ENCODE assay signal across 1 mouse cellular context in genomic region chr15:89195261-89195681, GRCm38 (mm10).
TF ChIP-seq lines count a peak whose summit lies in the region.

No protein-coding gene starts in this region.

TF ChIP-seq in MEL, 35 proteins besides CTCF, POLR2A, EP300 and RAD21 (continued from another document):
- TF ChIP-seq ETS1 (IDR thresholded peaks at IDR 0.05; ENCODE audit: low read depth, low read length) (no peak), POLR2AphosphoS2 (IDR thresholded peaks at IDR 0.05; ENCODE audit: low read length) (no peak), MAFK (IDR thresholded peaks at IDR 0.05; ENCODE audit: borderline replicate concordance, low read depth, low read length) (no peak), GATA1 (IDR thresholded peaks at IDR 0.05; ENCODE audit: low read depth, low read length) (peak; percentile 18; the same call in 1 of the 2 replicates), POLR2AphosphoS5 (IDR thresholded peaks at IDR 0.05; ENCODE audit: borderline replicate concordance, low read depth, low read length) (no peak), MXI1 (IDR thresholded peaks at IDR 0.05; ENCODE audit: low read depth, low read length) (no peak), RCOR1 (IDR thresholded peaks at IDR 0.05; ENCODE audit: low read depth, low read length) (no peak), HCFC1 (IDR thresholded peaks at IDR 0.05; ENCODE audit: low read depth, low read length) (no peak), E2F4 (IDR thresholded peaks at IDR 0.05; ENCODE audit: borderline replicate concordance, low read depth, low read length) (no peak), SMC3 (IDR thresholded peaks at IDR 0.05; ENCODE audit: low read depth, low read length) (no peak), USF1 (IDR thresholded peaks at IDR 0.05; ENCODE audit: low read depth, low read length) (no peak), NRF1 (IDR thresholded peaks at IDR 0.05; ENCODE audit: insufficient read depth, low read depth, low read length, poor library complexity, severe bottlenecking) (no peak), TCF12 (IDR thresholded peaks at IDR 0.05; ENCODE audit: low read depth, low read length) (0 out of 2 replicates have a peak, but pooled peaks have one; percentile 4), SIN3A (IDR thresholded peaks at IDR 0.05; ENCODE audit: low read length) (peak; percentile 47; the same call in 1 of the 2 replicates)
